Mouse (Mus musculus) spleen, adult 2 months (tissue): ENCODE results near the gene Vat1l. TPM values are rescaled to one million over a fixed set of nuclear protein-coding genes. Genes with fewer than 3 reads are reported as not detected.

ENCODE experiments used
- DNase-seq, 2 experiments: peaks; one replicate each; pipeline versions ENCODE4 v3.0.0 to v3.0.0-alpha.2; 2012 to 2021; ENCODE audit warnings: low spot score in 2 of 2, low read depth in 1 of 2
- H3K27ac ChIP-seq: fragments of 200-500 bp; 2 replicates; pipeline ENCODE4 v1.5.1; 2012; ENCODE audit warnings: low read length, inconsistent platforms; ENCODE audit not compliant: insufficient read depth
- H3K27me3 ChIP-seq: fragments of 200-500 bp; 2 replicates; pipeline ENCODE4 v1.6.1; 2012; ENCODE audit warnings: mild to moderate bottlenecking, moderate library complexity, low read length, inconsistent platforms; ENCODE audit not compliant: control insufficient read depth, insufficient read depth
- H3K36me3 ChIP-seq: fragments of 200-500 bp; 2 replicates; pipeline ENCODE4 v1.6.1; 2012; ENCODE audit warnings: mild to moderate bottlenecking, low read length, inconsistent platforms; ENCODE audit not compliant: control insufficient read depth, insufficient read depth
- H3K4me1 ChIP-seq: fragments of 200-500 bp; 2 replicates; pipeline ENCODE4 v1.6.1; 2011; ENCODE audit warnings: inconsistent platforms; ENCODE audit not compliant: control insufficient read depth, insufficient read depth, insufficient read length
- H3K4me3 ChIP-seq: fragments of 200-500 bp; 2 replicates; pipeline ENCODE4 v1.5.1; 2011; ENCODE audit warnings: mild to moderate bottlenecking, inconsistent platforms; ENCODE audit not compliant: insufficient read depth, insufficient read length; ENCODE audit errors: extremely low read depth
- CTCF ChIP-seq: fragments of 200-500 bp; IDR thresholded peaks from 2 replicates; pipeline ENCODE4 v1.5.1; 2011; ENCODE audit warnings: mild to moderate bottlenecking, inconsistent platforms; ENCODE audit not compliant: insufficient read depth, insufficient read length, insufficient replicate concordance; ENCODE audit errors: extremely low read depth
- POLR2A ChIP-seq: fragments of 200-500 bp; IDR thresholded peaks from 2 replicates; pipeline ENCODE4 v1.6.1; 2011; ENCODE audit warnings: low read depth, low read length, inconsistent platforms
- WGBS: fragments of 180-500 bp; shearing (Covaris S2); methylation state at CpG from one replicate; pipeline ENCODE4 v1.1.7; 2018; 5-methylcytosine and 5-hydroxymethylcytosine counted together
- polyA plus RNA-seq: library from polyadenylated mRNA; depleted of rRNA; stranded (reverse); fragments of >200 nt; gene quantifications from 2 replicates; pipeline ENCODE4 v1.2.3, GENCODE M21; 2012; rRNA removed

The Vat1l gene
- polyA plus RNA-seq, 1 experiment: not detected

DNA sequence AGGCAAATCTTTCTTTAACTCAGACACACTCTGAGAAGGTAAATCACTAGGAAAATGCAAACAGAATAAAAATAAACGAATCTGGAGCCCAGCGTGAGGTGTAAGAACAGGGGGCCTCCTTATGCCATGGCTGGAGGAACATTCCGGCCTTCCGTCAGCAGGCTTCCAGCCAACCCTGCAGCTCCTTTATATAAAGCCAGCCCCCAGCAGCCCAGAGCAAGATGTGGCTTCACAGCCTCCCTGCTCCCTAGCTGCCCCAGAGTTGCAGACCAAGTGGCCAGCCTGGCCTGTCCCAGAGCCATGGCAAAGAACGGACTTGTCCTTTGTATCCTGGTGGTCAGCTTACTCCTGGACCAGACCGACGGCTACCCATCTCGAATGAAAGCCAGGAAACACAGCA lies 212.4 kb downstream of the Vat1l start, which contains the start of gene Clec3a:
Gene Clec3a (plus strand): TSS at position 301 of the 400 bp plus-strand sequence.
- Histone ChIP-seq H3K4me3 (no peak within 1 kb of the TSS), H3K27me3 (no peaks in the 10 kb centered on the region), H3K27ac (no peak within 1 kb of the TSS), H3K36me3 (no peaks in the 10 kb centered on the region), H3K4me1 (no peaks in the 10 kb centered on the region)
- 88% methylated on average over 8 of the region's 8 CpGs for WGBS
- DNase-seq: no peak
- no peak for TF ChIP-seq POLR2A
- no peak for TF ChIP-seq CTCF

DNA sequence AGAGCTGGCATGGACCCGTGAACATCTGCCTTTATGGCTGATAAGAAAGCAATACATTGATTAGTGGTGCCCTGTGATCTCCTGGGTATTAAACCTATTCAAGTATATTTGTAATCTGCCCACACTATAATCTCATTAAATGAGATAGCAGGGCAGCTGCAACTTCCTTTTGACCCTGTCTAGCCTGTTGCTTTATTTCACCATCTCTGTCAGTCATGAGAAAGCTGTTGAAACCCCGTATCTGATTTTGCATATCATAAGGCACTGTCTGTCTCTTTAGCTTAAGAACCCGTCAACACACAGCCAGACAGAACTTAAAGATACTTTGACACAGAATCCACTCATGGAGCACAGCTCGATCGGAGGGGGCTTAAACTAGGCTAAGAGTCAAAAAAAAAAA lies 213.1 kb downstream of the Vat1l start:
- WGBS: 80% methylated on average over 5 of the region's 5 CpGs
- TF ChIP-seq CTCF (no peak), POLR2A (no peak)
- no peak overlapping the region for H3K27ac ChIP-seq
- H3K4me3 ChIP-seq: no peak overlapping the region
- no peaks in the 10 kb centered on the region for H3K4me1 ChIP-seq
- no peak for DNase-seq
- H3K27me3 ChIP-seq: no peaks in the 10 kb centered on the region
- no peaks in the 10 kb centered on the region for H3K36me3 ChIP-seq

GRCm38 (mm10) chr8:114418904-114419303 lies 213.5 kb downstream of the Vat1l start:
- no peaks in the 10 kb centered on the region for H3K27me3 ChIP-seq
- no peak overlapping the region for H3K4me3 ChIP-seq
- 38% methylated on average over 6 of the region's 6 CpGs for WGBS

GRCm38 (mm10) chr8:114421544-114421943 lies 216.1 kb downstream of the Vat1l start:
- H3K27ac ChIP-seq: no peak overlapping the region
- no peak overlapping the region for H3K4me3 ChIP-seq
- no peaks in the 10 kb centered on the region for H3K27me3 ChIP-seq
- TF ChIP-seq POLR2A: no peak
- no peak for TF ChIP-seq CTCF
- H3K36me3 ChIP-seq: no peaks in the 10 kb centered on the region
- no peak for DNase-seq
- no peaks in the 10 kb centered on the region for H3K4me1 ChIP-seq
- WGBS: 74% methylated on average over 4 of the region's 4 CpGs

More at GRCm38 (mm10) chr8:114418904-114419303, 213.5 kb downstream of the Vat1l start:
- H3K4me1 ChIP-seq: no peaks in the 10 kb centered on the region
- TF ChIP-seq POLR2A: no peak
- no peak for TF ChIP-seq CTCF
- H3K27ac ChIP-seq: no peak overlapping the region
- DNase-seq: no peak
- no peaks in the 10 kb centered on the region for H3K36me3 ChIP-seq

Other genes with a start within 250 kb of the Vat1l start
- 3.4 and 3.7 TPM in 2 replicates for gene Nudt7, start 72.1 kb upstream of the Vat1l start, polyA plus RNA-seq
- gene Clec3a, start 212.5 kb downstream of the Vat1l start, polyA plus RNA-seq: not detected in 2 replicates
- 3.8 and 4.7 TPM in 2 replicates for gene Wwox, start 234.0 kb downstream of the Vat1l start, polyA plus RNA-seq